Mouse (Mus musculus) adipocyte (in vitro differentiated cells): ENCODE results near the gene Clic1.
"Not testable (repeated sequence)": the region's sequence is repeated elsewhere in the genome, so short reads cannot be mapped to it uniquely, and the experiment has no call there.

Source experiments
- DNase-seq: peaks from one replicate; pipeline ENCODE4 v3.0.0-alpha.2; 2016; ENCODE audit warnings: low spot score

Gene Clic1

DNA sequence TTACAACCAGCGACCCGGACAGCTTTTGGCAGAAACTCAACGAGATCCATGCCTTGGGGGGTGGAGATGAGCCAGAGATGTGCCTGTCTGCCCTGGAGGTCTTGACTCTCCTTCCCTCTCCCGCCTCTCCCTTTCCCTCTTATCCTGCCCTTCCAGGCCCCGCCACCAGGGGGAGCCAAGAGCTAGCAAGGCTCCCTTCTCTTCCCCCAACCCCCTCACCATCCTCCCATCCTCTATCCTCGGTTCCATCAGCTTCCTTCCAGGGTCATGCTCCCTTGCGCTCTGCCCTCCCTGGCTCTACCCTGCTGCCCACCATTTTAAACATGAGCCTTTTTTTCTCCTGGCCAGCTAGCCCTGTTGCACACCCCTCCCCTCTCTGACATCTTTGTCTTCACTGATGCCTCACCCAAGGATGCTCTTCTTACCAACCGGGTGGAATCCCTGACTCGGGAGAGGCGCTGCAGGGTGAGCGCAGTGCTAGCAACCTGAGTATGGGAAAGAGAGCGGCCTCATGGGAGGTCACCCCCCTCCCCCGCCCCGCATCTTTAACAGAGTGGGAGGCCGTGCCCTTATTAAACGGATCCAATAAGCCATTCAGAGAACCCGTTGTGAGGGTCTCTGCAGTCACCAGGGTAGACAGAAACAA is 28.5 kb upstream of the Clic1 start:
- DNase-seq: peak; percentile 86

GRCm38 (mm10) chr17:35021842-35022477 is 27.8 kb upstream of the Clic1 start:
- no peak for DNase-seq

DNA sequence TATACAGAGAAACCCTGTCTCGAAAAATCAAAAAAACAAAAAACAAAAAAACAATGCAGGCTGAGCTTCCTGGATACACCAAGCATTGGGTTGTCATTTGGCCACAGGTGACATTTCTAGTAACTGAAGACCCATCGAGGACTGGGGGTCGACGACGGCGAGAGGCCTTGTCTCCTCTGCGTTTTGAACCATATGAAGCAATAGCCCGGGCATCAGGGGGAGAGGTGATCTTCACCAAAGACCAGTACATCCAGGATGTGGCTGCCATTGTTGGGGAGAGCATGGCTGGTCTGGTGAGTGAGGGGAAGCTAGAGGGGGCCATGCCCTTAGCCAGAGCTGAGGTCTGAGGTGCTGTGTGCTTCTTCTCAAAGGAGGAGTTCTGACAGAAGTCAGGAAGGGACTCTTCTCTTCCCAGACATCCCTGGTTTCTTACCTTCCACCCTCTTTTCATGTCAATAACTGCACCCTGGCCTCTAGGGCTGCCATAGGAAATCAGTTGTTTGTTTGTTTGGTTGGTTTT is 27.2 kb upstream of the Clic1 start:
- no peak for DNase-seq

DNA sequence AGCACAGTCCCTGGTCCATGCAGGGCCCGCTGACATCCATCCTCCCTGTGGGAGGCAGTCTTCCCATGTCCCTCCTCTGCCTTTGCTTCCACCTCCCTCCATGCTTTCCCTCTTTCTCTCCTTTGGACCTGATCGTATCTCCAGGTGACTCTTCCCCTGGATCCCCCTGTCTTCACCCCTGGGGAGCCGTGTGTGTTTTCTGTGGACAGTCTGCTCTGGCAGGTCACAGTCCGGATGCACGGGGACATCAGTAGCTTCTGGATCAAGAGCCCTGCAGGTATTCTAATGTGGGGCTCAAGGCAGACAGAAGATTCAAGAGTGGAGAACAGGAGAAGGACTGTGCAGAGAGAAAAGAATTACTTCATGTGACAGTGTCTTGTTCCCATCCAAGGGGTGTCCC is 26.5 kb upstream of the Clic1 start:
- no peak for DNase-seq

- DNase-seq: no peak
Observed at GRCm38 (mm10) chr17:35023756-35024155, 26.0 kb upstream of the Clic1 start.

DNA sequence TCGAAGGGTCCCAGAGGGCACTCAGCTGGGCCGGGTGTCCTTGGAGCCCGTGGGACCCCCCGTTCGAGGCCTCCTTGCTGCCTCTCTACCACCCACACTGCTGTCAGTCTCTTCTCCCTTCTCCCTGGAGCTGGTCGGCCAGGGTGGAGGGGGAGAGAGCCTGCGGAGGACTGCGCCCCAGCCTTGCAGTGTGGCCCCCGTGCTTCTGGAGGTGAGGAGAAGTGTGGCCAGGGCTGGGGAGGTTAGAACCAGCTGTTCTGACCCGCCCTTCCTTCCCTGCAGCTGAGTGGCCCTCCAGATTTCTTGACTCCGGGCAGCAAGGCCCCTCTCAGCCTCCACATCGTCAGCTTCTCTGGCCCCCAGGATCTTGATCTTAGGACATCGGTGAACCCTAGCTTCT is 25.5 kb upstream of the Clic1 start:
- DNase-seq: no peak

GRCm38 (mm10) chr17:35024691-35025488 is 24.9 kb upstream of the Clic1 start:
- no peak for DNase-seq

- no peak for DNase-seq
Observed at GRCm38 (mm10) chr17:35026206-35026605, 23.6 kb upstream of the Clic1 start.

DNA sequence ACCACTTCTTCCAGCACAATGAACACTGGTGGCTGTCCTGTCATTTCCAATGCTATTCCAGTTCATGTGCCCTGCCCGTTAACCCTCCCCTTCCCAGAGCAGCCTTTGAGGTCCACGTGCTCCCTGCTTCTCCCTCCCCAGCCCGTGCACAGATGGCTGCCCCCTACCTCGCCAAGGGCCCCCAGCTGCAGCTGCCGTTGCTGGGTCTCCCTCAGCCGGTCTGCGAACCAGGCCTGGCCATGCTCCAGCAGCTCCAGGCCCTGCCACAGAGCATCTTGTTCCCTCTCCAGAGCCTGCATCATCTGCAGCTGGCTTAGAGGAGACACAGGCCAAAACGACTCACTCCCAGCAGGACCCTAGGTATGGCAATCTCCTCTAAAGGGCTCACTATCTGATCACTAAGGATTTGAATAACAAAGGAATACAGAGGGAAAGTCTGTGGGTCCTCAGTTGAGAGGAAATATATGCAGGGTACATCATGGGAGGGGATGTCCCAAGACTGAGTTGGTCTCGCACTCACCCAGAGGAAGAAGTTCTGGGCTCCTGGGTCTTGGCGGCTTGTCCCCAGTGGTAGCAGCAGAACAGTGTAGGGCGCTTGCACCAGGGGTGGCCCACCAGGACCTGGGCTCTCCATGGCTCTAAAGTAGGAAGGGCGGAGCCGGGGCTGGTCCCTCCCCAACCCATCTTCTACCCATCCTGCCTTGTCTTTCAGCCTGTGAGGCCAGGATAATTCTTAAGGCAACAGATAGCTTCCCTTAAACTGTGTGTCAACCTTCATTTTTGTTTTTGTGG is 22.3 kb upstream of the Clic1 start, which contains the start of gene Sapcd1:
Gene Sapcd1 (minus strand): TSS at position 740 of the 792 bp plus-strand sequence.
- DNase-seq: no peak

- no peak for DNase-seq
Observed at GRCm38 (mm10) chr17:35028315-35028714, 21.5 kb upstream of the Clic1 start.

DNA sequence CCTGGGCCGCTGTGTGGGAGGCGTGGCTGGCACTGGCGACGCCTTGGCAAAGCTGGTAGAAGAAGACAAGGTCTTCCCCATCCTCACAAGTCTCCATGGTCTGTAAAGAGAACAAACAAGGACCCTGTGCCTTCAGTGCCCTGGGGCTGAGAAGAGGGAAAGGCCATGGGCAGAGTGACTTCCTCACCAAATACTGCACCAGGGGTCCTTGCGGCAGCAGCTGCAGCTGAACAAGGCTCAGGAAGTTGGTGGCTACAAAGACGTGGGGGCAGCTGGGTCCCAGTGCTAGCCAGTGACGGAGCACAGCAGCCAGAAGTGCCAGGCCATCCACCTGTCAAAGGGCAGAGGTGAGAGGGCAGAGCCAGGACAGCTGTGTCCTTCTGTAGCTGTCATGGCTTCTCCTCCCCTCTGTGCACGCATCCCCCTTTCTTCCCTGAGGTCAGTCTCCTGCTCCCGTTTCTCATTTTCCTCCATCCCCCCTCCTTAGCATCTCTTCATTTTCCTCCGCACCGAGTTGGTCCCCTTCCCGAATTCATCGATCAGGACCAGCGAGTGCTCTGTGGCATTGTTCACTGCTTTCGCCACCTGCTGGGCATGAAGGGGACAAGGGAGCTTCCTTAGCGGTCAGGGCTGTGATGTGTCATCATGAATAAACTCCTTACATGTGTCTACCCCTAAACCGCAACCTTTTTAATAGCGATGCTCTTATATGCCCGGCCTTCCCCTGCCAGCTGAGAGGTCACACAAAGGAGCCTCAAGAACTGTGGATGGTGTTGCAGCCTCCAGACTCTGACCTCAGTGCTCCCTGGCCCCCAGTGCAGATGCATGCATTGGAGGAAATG is 19.9 kb upstream of the Clic1 start:
- DNase-seq: no peak

GRCm38 (mm10) chr17:35031272-35031671 is 18.5 kb upstream of the Clic1 start:
- DNase-seq: no peak

DNA sequence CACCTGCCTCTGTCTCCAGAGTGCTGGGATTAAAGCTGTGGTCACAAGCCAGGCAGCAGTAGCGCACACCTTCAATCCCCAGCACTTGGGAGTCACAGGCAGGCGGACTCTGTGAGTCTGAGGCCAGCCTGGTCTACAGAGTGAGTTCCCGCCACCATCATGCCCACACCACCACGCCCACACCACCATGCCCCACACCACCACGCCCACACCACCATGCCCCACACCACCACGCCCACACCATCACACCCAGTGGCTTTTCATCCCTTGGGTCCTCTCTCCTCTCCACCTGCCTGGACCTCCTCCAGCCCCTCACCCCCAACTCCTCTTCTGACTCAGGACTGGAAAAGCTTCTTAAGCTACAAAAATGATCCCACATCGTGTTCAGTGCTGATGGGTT is 17.9 kb upstream of the Clic1 start:
- no peak for DNase-seq

DNA sequence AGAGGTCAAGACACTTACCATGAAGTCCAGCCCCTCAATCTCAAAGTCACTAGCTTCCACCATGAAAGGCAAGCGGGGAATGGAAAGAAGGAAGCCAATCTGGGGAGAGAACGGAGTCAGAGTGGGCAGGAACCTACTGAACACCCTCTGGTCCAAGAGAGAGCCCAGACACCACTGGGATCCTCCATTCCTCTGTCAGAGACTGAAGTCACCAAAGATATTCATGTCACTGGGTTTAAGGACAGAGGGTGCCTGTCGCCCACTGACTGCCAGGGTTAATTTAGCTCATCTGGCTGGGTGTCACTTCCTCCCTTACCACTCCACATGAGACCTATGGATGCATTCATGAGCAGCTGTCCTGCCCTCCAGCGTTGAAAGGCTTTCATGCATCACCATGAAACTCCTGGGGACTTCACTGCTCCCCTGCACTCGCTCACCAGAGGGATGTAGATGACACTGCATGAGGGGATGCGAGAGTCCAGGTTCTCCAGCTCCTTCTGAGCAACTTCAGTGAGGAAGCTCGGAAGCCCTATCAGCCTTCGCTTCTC is 17.4 kb upstream of the Clic1 start:
- no peak for DNase-seq

DNA sequence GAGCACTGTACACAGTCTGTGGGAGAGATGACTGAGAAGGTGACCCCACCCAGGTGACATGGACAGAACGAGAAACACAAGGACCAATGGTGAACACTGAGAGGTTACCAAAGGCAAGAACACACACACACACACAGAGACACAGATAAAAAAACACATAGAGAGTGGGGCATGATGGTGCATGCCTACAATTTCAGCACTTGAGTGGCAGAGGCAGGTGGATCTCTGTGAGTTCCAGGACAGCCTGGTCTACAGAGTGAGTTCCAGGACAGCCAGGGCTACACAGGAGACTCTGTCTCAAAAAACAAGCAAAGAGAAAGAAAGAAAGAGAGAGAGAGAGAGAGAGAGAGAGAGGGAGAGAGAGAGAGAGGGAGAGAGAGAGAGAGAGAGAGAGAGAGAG is 16.1 kb upstream of the Clic1 start:
- not testable (repeated sequence) for DNase-seq

DNA sequence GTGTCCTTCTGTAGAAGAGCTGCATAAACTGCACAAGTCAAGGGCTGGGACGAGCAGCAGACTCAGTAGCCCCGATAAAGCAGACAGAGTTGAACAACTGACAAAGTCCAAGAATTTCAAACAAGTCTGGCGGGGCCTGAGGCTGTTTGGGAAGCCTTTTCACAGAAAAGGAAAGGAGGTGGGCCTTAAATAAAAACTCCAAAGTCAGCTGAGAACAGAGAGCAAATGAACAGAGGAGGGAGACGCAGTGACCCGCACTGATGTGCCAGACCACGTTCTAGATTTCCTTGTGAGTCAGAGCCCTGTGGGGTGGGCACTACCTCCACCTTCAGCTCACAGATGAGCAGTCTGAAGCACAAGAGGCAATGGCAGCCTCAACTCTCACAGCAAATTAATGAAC is 14.9 kb upstream of the Clic1 start:
- no peak for DNase-seq

- no peak for DNase-seq
Observed at GRCm38 (mm10) chr17:35039121-35039873, 10.5 kb upstream of the Clic1 start.

GRCm38 (mm10) chr17:35043794-35044193 is 6.0 kb upstream of the Clic1 start:
- DNase-seq: no peak

- no peak for DNase-seq
Observed at GRCm38 (mm10) chr17:35044904-35045806, 4.6 kb upstream of the Clic1 start.
